Mouse (Mus musculus) cortical plate, adult 2 months (tissue): ENCODE data around the gene 2310030G06Rik.

ENCODE experiments used
- CTCF ChIP-seq: fragments of 200-500 bp; IDR thresholded peaks from 2 replicates; pipeline ENCODE4 v1.5.1; 2011; ENCODE audit warnings: mild to moderate bottlenecking, control low read depth, low read length; ENCODE audit not compliant: insufficient read depth; ENCODE audit errors: extremely low read depth
- POLR2A ChIP-seq: fragments of 200-500 bp; IDR thresholded peaks from 2 replicates; pipeline ENCODE4 v1.6.1; 2011; ENCODE audit warnings: mild to moderate bottlenecking, low read length, control low read depth; ENCODE audit not compliant: insufficient read depth; ENCODE audit errors: extremely low read depth

GRCm38 (mm10) chr9:50752054-50752602 lies 5.8 kb upstream of the 2310030G06Rik start, which contains the start of gene Hspb2:
- TF ChIP-seq CTCF (no peak), POLR2A (no peak)
